Mouse (Mus musculus): ENCODE results near the gene Pitx2. TPM values are rescaled to one million over a fixed set of nuclear protein-coding genes. Genes with fewer than 3 reads are reported as not detected.

Gene Pitx2
- polyA plus RNA-seq, 1 experiment: not detected

DNA sequence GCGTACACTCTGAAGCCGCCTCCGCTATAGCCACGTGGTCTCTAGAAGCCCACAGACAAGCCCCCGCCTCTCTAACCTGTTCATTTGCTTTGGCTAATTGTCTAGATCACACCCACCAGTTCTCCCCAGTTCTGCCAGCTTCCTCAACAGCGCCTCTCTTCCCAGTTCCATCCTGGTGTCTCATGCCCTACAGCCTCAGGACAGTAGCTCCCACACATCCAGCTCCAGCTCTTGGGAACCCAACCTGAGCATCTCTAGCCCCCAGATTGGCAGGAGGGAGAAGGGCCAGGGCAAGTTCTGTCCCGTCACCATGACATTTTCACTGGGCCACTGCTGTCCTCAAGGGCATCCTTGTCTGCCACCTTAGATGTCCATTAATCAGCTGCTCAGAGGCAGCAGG, 29.3 kb upstream of the Pitx2 start:
- no peaks in the 10 kb centered on the region for H3K4me1 ChIP-seq (ENCODE audit: control insufficient read depth)
- TF ChIP-seq TAL1 (IDR thresholded peaks at IDR 0.05; ENCODE audit: low read length): no peak
- TF ChIP-seq GATA1 (IDR thresholded peaks at IDR 0.05; ENCODE audit: low read length): no peak

DNA sequence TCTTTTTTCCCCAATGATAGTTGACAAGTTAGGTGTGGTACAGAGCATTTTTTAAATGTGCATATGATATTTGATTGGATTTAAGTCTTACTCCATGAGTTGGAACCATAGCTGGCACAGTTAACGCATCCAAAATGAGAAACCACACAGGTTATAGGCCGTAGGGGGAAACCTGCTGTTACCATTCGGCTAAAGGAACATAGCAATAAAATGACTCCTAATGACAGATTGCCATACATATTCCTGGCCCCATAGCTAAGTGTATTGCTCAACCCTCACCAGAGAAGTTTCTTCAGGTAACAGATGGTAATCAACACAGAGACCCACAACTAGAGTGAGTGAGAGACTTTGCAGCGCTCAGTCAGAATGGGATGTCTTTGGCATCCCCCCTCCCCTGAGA, 27.9 kb upstream of the Pitx2 start:
- TF ChIP-seq TAL1 (IDR thresholded peaks at IDR 0.05; ENCODE audit: low read length) (no peak), GATA1 (IDR thresholded peaks at IDR 0.05; ENCODE audit: low read length) (no peak)
- Histone ChIP-seq H3K4me3 (replicated peaks) (no peak overlapping the region), H3K4me1 (ENCODE audit: control insufficient read depth) (no peaks in the 10 kb centered on the region)

More for the DNA sequence above, 29.3 kb upstream of the Pitx2 start:
- Histone ChIP-seq H3K27me3 (ENCODE audit: control insufficient read depth) (no peaks in the 10 kb centered on the region), H3K9me3 (ENCODE audit: control insufficient read depth, low read length) (peaks cover 2% of the 10 kb centered on the region; the same call in 1 of the 2 replicates), H3K36me3 (ENCODE audit: control insufficient read depth) (no peaks in the 10 kb centered on the region), H3K4me3 (replicated peaks) (no peak overlapping the region)

DNA sequence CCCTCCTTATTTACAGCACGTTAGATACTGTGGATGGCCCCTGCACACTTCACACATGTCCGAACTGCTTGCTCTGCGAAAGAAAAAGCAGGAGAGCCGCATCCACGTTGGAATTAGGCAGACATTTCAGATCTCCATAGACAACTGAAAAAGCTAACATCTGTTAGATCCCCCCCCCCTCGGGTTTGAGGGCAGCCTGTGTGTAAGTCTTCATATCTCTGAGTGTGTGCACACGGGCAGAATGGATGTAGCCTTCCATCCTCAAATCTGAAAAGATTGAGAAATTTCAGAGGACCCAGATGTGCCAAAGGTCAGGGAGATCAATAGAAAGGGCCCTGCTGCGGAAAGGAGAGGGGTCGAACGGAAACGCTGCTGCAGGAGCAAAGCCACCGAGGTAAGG, 5.2 kb upstream of the Pitx2 start:
- H3K36me3 ChIP-seq (ENCODE audit: control insufficient read depth): no peaks in the 10 kb centered on the region
- H3K27me3 ChIP-seq (ENCODE audit: control insufficient read depth): peaks cover 56% of the 10 kb centered on the region
- H3K4me1 ChIP-seq (ENCODE audit: control insufficient read depth): no peaks in the 10 kb centered on the region
- TF ChIP-seq GATA1 (IDR thresholded peaks at IDR 0.05; ENCODE audit: low read length) (no peak), TAL1 (IDR thresholded peaks at IDR 0.05; ENCODE audit: low read length) (no peak)
- no peak overlapping the region for H3K4me3 ChIP-seq (replicated peaks)
- no peaks in the 10 kb centered on the region for H3K9me3 ChIP-seq (ENCODE audit: control insufficient read depth, low read length)

More for the DNA sequence above, 27.9 kb upstream of the Pitx2 start:
- peaks cover 4% of the 10 kb centered on the region for H3K9me3 ChIP-seq (ENCODE audit: control insufficient read depth, low read length)
- H3K27me3 ChIP-seq (ENCODE audit: control insufficient read depth): no peaks in the 10 kb centered on the region
- H3K36me3 ChIP-seq (ENCODE audit: control insufficient read depth): no peaks in the 10 kb centered on the region

DNA sequence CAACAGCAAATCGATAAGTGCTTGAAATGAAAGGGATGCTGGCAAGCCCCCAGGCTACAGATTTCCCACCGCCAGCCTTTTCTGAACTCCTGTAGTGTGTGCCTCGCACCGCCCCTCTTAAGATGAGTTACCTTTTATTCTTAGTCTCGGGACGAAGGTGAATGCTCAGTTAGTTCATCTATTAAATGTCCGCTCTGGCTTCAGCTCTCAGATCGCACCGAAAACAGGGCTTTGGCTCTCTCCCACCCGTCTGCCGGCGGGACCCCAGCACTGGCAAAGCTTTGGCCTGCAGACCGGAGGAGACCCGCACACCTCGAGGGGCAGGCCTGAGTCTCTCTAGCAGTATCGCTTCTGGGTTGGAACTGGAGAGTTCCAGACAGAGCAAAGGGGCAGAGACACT, 4.6 kb upstream of the Pitx2 start:
- H3K4me1 ChIP-seq (ENCODE audit: control insufficient read depth): no peaks in the 10 kb centered on the region
- H3K27me3 ChIP-seq (ENCODE audit: control insufficient read depth): peaks cover 62% of the 10 kb centered on the region
- H3K4me3 ChIP-seq (replicated peaks): no peak overlapping the region
- no peaks in the 10 kb centered on the region; the same call in 1 of the 2 replicates for H3K9me3 ChIP-seq (ENCODE audit: control insufficient read depth, low read length)
- no peaks in the 10 kb centered on the region for H3K36me3 ChIP-seq (ENCODE audit: control insufficient read depth)
- no peak for TF ChIP-seq GATA1 (IDR thresholded peaks at IDR 0.05; ENCODE audit: low read length)
- TF ChIP-seq TAL1 (IDR thresholded peaks at IDR 0.05; ENCODE audit: low read length): no peak

DNA sequence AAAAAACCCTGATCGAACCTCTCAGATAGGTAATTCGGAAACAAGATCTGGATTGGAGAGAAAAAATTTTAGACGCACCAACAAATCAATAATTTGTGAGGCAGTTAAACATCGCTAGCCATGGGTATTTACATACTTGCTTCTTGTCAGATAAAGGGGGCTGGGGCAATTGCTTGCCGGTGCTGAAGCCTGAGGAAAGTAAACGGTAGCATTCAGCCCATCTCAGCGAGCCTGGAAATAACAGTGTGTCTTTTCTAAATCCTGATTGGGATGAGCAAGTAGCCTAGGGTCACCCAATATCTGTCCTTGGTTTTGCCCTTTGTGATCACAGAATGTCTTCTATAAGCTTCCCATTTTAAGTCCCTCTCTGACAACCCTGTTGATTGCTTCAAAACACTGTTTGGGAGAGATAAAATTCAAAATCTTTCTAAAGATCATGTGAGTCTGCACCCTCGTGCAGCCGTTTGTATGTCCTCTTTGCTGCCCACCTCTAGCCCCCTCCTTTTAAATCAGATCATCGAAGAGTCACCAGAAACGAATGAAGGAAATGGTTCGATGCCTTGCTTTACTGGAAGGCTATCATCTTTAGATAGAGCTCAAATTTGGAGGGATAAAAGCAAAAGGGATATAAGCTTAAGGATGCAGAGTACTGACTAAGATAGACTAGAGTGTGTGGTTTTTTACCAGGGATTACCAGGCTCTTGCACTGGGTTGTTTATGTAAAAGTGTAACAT, 3.7 kb upstream of the Pitx2 start:
- H3K27me3 ChIP-seq (ENCODE audit: control insufficient read depth): peaks cover 71% of the 10 kb centered on the region
- H3K9me3 ChIP-seq (ENCODE audit: control insufficient read depth, low read length): no peaks in the 10 kb centered on the region; the same call in 1 of the 2 replicates
- no peak for TF ChIP-seq TAL1 (IDR thresholded peaks at IDR 0.05; ENCODE audit: low read length)
- TF ChIP-seq GATA1 (IDR thresholded peaks at IDR 0.05; ENCODE audit: low read length): no peak
- H3K4me3 ChIP-seq (replicated peaks): no peak overlapping the region
- no peaks in the 10 kb centered on the region for H3K36me3 ChIP-seq (ENCODE audit: control insufficient read depth)
- no peaks in the 10 kb centered on the region for H3K4me1 ChIP-seq (ENCODE audit: control insufficient read depth)

DNA sequence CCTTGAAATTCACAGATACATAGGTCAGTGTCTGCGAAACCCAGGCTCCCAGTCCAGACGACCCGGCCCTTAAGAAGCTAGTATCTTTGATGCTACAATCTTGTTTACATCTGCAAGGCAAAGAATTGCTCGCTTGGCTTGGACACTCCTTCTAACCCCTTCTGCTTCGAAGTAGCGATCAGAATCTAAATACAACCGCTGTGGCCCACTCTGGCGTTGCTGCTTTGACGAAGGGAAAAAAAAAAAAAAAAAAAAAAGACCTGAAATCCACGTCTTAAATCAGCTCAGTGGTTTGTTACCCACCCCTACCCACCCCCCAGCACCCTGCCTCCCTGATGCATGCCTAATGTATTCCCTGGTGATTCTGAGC, 3.1 kb upstream of the Pitx2 start:
- H3K9me3 ChIP-seq (ENCODE audit: control insufficient read depth, low read length): no peaks in the 10 kb centered on the region; the same call in 1 of the 2 replicates
- no peak for TF ChIP-seq GATA1 (IDR thresholded peaks at IDR 0.05; ENCODE audit: low read length)
- no peak for TF ChIP-seq TAL1 (IDR thresholded peaks at IDR 0.05; ENCODE audit: low read length)
- H3K27me3 ChIP-seq (ENCODE audit: control insufficient read depth): peaks cover 77% of the 10 kb centered on the region
- H3K4me3 ChIP-seq (replicated peaks): no peak overlapping the region
- no peaks in the 10 kb centered on the region for H3K4me1 ChIP-seq (ENCODE audit: control insufficient read depth)
- no peaks in the 10 kb centered on the region for H3K36me3 ChIP-seq (ENCODE audit: control insufficient read depth)

DNA sequence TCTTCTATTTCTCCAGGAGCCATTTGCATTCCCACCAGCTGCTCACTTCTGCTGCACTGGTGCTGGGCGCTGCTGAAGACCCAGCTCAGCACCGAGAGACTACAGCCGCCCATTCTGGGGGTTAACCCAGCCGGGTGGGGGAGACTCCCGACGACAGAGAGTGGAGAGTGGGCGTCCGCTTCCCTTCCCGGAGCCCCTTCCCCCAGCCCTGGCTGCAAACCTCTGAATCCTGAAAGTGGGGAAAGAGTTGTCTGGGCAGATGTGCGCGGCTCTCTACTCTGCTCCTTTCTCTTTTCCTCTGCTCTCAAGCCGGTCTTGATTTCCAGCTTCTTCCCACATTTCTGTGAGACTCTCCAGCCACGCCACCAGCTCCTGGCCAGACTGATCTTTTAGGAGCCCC, 2.6 kb upstream of the Pitx2 start:
- no peaks in the 10 kb centered on the region for H3K4me1 ChIP-seq (ENCODE audit: control insufficient read depth)
- H3K4me3 ChIP-seq (replicated peaks): no peak overlapping the region
- H3K36me3 ChIP-seq (ENCODE audit: control insufficient read depth): no peaks in the 10 kb centered on the region
- TF ChIP-seq TAL1 (IDR thresholded peaks at IDR 0.05; ENCODE audit: low read length): no peak
- TF ChIP-seq GATA1 (IDR thresholded peaks at IDR 0.05; ENCODE audit: low read length): no peak
- peaks cover 82% of the 10 kb centered on the region for H3K27me3 ChIP-seq (ENCODE audit: control insufficient read depth)
- H3K9me3 ChIP-seq (ENCODE audit: control insufficient read depth, low read length): no peaks in the 10 kb centered on the region; the same call in 1 of the 2 replicates

DNA sequence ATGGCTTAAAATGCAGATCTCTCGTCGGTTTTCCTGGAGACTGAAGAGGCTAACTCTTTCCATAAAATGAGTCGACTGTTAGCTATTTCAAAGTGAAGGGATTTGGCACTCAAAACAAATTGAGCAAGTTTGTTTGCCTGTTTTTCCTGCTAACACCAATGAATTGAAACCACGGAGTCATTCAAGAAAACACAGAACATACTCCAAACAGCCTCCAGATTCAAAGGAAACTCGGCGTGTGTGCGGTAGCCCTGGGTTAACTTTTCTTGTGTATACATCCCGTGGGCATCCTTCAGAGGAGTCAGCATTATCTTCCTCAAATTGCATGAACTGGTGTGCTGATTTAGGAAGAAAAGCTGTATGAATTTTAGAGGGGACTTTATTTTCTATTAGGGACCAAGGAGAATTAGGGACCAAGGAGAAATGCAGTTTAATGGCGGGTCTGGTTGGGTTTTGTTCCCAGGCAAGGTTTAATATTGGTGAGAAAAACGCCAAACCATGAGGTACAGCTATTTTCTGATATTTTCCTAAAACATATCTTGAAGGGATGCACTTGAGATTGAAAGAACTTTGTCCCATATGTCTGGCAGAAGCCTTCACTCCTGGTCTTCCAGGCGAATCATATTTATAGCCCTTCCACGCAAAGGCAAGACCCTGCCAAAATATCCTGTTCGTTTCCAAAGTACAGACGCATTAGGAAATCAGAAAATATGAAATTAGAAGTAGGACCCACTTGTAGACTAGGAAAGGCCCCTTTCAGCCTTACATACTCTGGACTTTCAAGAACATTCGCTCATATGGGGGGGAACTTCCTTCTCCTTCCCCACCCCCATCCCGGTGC, 1.7 kb upstream of the Pitx2 start:
- Histone ChIP-seq H3K36me3 (ENCODE audit: control insufficient read depth) (no peaks in the 10 kb centered on the region), H3K27me3 (ENCODE audit: control insufficient read depth) (peaks cover 89% of the 10 kb centered on the region), H3K9me3 (ENCODE audit: control insufficient read depth, low read length) (no peaks in the 10 kb centered on the region; the same call in 1 of the 2 replicates), H3K4me1 (ENCODE audit: control insufficient read depth) (no peaks in the 10 kb centered on the region), H3K4me3 (replicated peaks) (no peak overlapping the region)
- TF ChIP-seq TAL1 (IDR thresholded peaks at IDR 0.05; ENCODE audit: low read length): no peak
- no peak for TF ChIP-seq GATA1 (IDR thresholded peaks at IDR 0.05; ENCODE audit: low read length)

DNA sequence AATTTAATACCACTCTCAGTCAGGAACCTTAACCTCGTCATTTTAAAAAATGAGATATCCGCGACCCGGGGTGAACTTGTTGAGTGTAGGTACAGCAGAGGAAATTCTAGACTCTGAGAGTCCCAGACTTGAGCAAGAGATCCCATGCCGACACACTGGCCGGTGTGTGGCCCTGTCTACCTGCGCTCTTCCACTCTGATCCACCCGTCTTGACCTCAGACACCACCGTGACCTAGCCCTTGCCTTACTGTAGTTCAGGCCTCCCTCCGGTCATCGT, 1.1 kb upstream of the Pitx2 start:
- H3K27me3 ChIP-seq (ENCODE audit: control insufficient read depth): peaks cover 94% of the 10 kb centered on the region
- no peak overlapping the region for H3K4me3 ChIP-seq (replicated peaks)
- H3K36me3 ChIP-seq (ENCODE audit: control insufficient read depth): no peaks in the 10 kb centered on the region
- no peak for TF ChIP-seq GATA1 (IDR thresholded peaks at IDR 0.05; ENCODE audit: low read length)
- no peak for TF ChIP-seq TAL1 (IDR thresholded peaks at IDR 0.05; ENCODE audit: low read length)
- no peaks in the 10 kb centered on the region for H3K4me1 ChIP-seq (ENCODE audit: control insufficient read depth)
- H3K9me3 ChIP-seq (ENCODE audit: control insufficient read depth, low read length): no peaks in the 10 kb centered on the region; the same call in 1 of the 2 replicates

All from erythroblast, embryonic 14.5 days (primary cell).